Mouse (Mus musculus) MEL (cell line): Measurements from ENCODE around the gene Ift88. TPM values are rescaled to one million over a fixed set of nuclear protein-coding genes. Genes with fewer than 3 reads are reported as not detected.

Experiments
- DNase-seq: peaks from one replicate; pipeline ENCODE4 v3.0.0; 2011; ENCODE audit warnings: low read depth, low spot score
- H3K27ac ChIP-seq: 2 replicates; pipeline ENCODE4 v1.5.1; 2012; ENCODE audit warnings: low read depth, mild to moderate bottlenecking, control low read depth, low read length, moderate library complexity; ENCODE audit not compliant: control insufficient read depth
- H3K27me3 ChIP-seq, 2 experiments: fragments of 150-350 bp in 1 of 2; sonication (generic) in 1 of 2; 2 replicates each; pipeline ENCODE4 v1.6.1; 2012; ENCODE audit warnings: low read length in 2 of 2, mild to moderate bottlenecking in 2 of 2, improper control_type of control experiment in 1 of 2, moderate library complexity in 1 of 2; ENCODE audit not compliant: insufficient read depth in 2 of 2, control insufficient read depth in 1 of 2
- H3K36me3 ChIP-seq, 2 experiments: 2 replicates each; pipeline ENCODE4 v1.6.1; 2012 to 2014; ENCODE audit warnings: low read length in 2 of 2, improper control_type of control experiment in 1 of 2, inconsistent platforms in 1 of 2, mild to moderate bottlenecking in 1 of 2; ENCODE audit not compliant: insufficient read depth in 2 of 2, control insufficient read depth in 1 of 2
- H3K4me1 ChIP-seq, 2 experiments: fragments of 150-350 bp in 1 of 2; sonication (generic) in 1 of 2; 2 replicates each; pipeline ENCODE4 v1.6.1; 2012; ENCODE audit warnings: low read length in 2 of 2, improper control_type of control experiment in 1 of 2, mild to moderate bottlenecking in 1 of 2; ENCODE audit not compliant: insufficient read depth in 2 of 2, control insufficient read depth in 1 of 2
- H3K4me3 ChIP-seq, 2 experiments: fragments of 150-350 bp in 1 of 2; sonication (generic) in 1 of 2; 2 replicates each; pipeline ENCODE4 v1.5.1; 2012; ENCODE audit warnings: low read depth in 2 of 2, low read length in 2 of 2, mild to moderate bottlenecking in 2 of 2, moderate library complexity in 2 of 2, control low read depth in 1 of 2, improper control_type of control experiment in 1 of 2; ENCODE audit not compliant: control insufficient read depth in 1 of 2, insufficient read depth in 1 of 2
- H3K79me2 ChIP-seq: 2 replicates; pipeline ENCODE4 v1.6.1; 2012; ENCODE audit warnings: mild to moderate bottlenecking, low read length, moderate library complexity; ENCODE audit not compliant: control insufficient read depth, poor library complexity, insufficient read depth
- H3K9ac ChIP-seq: 2 replicates; pipeline ENCODE4 v1.6.1; 2012; ENCODE audit warnings: low read depth, mild to moderate bottlenecking, control low read depth, low read length, moderate library complexity; ENCODE audit not compliant: control insufficient read depth, poor library complexity, severe bottlenecking
- H3K9me3 ChIP-seq: fragments of 150-350 bp; sonication (generic); replicated peaks from 2 replicates; pipeline ENCODE4 v1.6.1; 2012; ENCODE audit warnings: mild to moderate bottlenecking, low read length, improper control_type of control experiment, moderate library complexity; ENCODE audit not compliant: insufficient read depth
- BHLHE40 ChIP-seq: IDR thresholded peaks from 2 replicates; pipeline ENCODE4 v1.6.1; 2012; ENCODE audit warnings: low read depth, mild to moderate bottlenecking, inconsistent platforms, low read length, improper control_type of control experiment, borderline replicate concordance
- CHD1 ChIP-seq: IDR thresholded peaks from 2 replicates; pipeline ENCODE4 v1.6.1; 2012; ENCODE audit warnings: low read depth, mild to moderate bottlenecking, inconsistent platforms, low read length, improper control_type of control experiment
- CTCF ChIP-seq, 3 experiments: IDR thresholded peaks in 2 of 3; conservative IDR thresholded peaks in 1 of 3; 2 replicates each; pipeline ENCODE4 v1.5.1; 2011 to 2012; ENCODE audit warnings: low read length in 3 of 3, low read depth in 2 of 3, mild to moderate bottlenecking in 2 of 3, improper control_type of control experiment in 1 of 3, inconsistent platforms in 1 of 3, mixed read lengths in 1 of 3, moderate library complexity in 1 of 3; ENCODE audit not compliant: control insufficient read depth in 1 of 3, insufficient read depth in 1 of 3, poor library complexity in 1 of 3, severe bottlenecking in 1 of 3
- E2F4 ChIP-seq: IDR thresholded peaks from 2 replicates; pipeline ENCODE4 v1.6.1; 2011; ENCODE audit warnings: low read depth, low read length, improper control_type of control experiment, borderline replicate concordance
- JUND ChIP-seq: IDR thresholded peaks from 2 replicates; pipeline ENCODE4 v1.6.1; 2011; ENCODE audit warnings: low read depth, mild to moderate bottlenecking, improper control_type of control experiment, low read length
- MXI1 ChIP-seq: IDR thresholded peaks from 2 replicates; pipeline ENCODE4 v1.6.1; 2011; ENCODE audit warnings: mild to moderate bottlenecking, low read depth, low read length, improper control_type of control experiment
- MYC ChIP-seq: IDR thresholded peaks from 2 replicates; pipeline ENCODE4 v1.6.1; 2011; ENCODE audit warnings: low read depth, mild to moderate bottlenecking, low read length, improper control_type of control experiment, moderate library complexity
- POLR2A ChIP-seq, 2 experiments: IDR thresholded peaks; 2 replicates each; pipeline ENCODE4 v1.6.1; 2011 to 2012; ENCODE audit warnings: low read length in 2 of 2, mild to moderate bottlenecking in 2 of 2, control low read depth in 1 of 2, improper control_type of control experiment in 1 of 2, low read depth in 1 of 2, moderate library complexity in 1 of 2; ENCODE audit not compliant: control insufficient read depth in 1 of 2, insufficient read depth in 1 of 2, poor library complexity in 1 of 2
- POLR2AphosphoS5 ChIP-seq: IDR thresholded peaks from 2 replicates; pipeline ENCODE4 v1.6.1; 2012; ENCODE audit warnings: low read depth, borderline replicate concordance, mild to moderate bottlenecking, inconsistent platforms, low read length, moderate library complexity, mixed read lengths
- RAD21 ChIP-seq: IDR thresholded peaks from 2 replicates; pipeline ENCODE4 v1.6.1; 2011; ENCODE audit warnings: mild to moderate bottlenecking, low read depth, low read length, improper control_type of control experiment
- RCOR1 ChIP-seq: IDR thresholded peaks from 2 replicates; pipeline ENCODE4 v1.6.1; 2012; ENCODE audit warnings: low read depth, mild to moderate bottlenecking, inconsistent platforms, low read length, improper control_type of control experiment
- SIN3A ChIP-seq: IDR thresholded peaks from 2 replicates; pipeline ENCODE4 v1.6.1; 2012; ENCODE audit warnings: low read length, improper control_type of control experiment, inconsistent platforms
- TAL1 ChIP-seq: IDR thresholded peaks from 2 replicates; pipeline ENCODE4 v1.6.1; 2012; ENCODE audit warnings: mild to moderate bottlenecking, inconsistent platforms, low read length, moderate library complexity, mixed read lengths
- TCF12 ChIP-seq: IDR thresholded peaks from 2 replicates; pipeline ENCODE4 v1.6.1; 2014; ENCODE audit warnings: low read depth, mild to moderate bottlenecking, inconsistent platforms, low read length, improper control_type of control experiment, moderate library complexity
- USF2 ChIP-seq, 2 experiments: IDR thresholded peaks; 2 replicates each; pipeline ENCODE4 v1.6.1; 2011 to 2012; ENCODE audit warnings: improper control_type of control experiment in 2 of 2, low read length in 2 of 2, borderline replicate concordance in 1 of 2, inconsistent platforms in 1 of 2, low read depth in 1 of 2, mild to moderate bottlenecking in 1 of 2; ENCODE audit not compliant: insufficient read depth in 1 of 2
- ZKSCAN1 ChIP-seq: IDR thresholded peaks from 2 replicates; pipeline ENCODE4 v1.6.1; 2012; ENCODE audit warnings: low read depth, mild to moderate bottlenecking, inconsistent platforms, low read length, improper control_type of control experiment, moderate library complexity
- ZNF384 ChIP-seq: IDR thresholded peaks from 2 replicates; pipeline ENCODE4 v1.6.1; 2012; ENCODE audit warnings: low read depth, mild to moderate bottlenecking, inconsistent platforms, low read length, improper control_type of control experiment
- polyA plus RNA-seq, 2 experiments: library from polyadenylated mRNA; stranded (reverse) in 1 of 2; unstranded in 1 of 2; fragments of >175 nt in 1 of 2; fragments of >200 nt in 1 of 2; gene quantifications; 2 replicates each; pipeline versions ENCODE4 v1.2.1 to v1.2.4; 2012; ENCODE audit warnings: low replicate concordance in 2 of 2, low read depth in 1 of 2; ENCODE audit not compliant: insufficient read length in 2 of 2, insufficient read depth in 1 of 2, missing spikeins in 1 of 2
- total RNA-seq: library from RNA; depleted of rRNA; stranded (reverse); fragments of 300-350 nt; gene quantifications from 2 replicates; pipeline ENCODE4 v1.2.3, GENCODE M21; 2012

Ift88 gene
- total and polyA plus RNA-seq, 3 experiments: 2.4 to 5.1 TPM; not detected in 1

DNA sequence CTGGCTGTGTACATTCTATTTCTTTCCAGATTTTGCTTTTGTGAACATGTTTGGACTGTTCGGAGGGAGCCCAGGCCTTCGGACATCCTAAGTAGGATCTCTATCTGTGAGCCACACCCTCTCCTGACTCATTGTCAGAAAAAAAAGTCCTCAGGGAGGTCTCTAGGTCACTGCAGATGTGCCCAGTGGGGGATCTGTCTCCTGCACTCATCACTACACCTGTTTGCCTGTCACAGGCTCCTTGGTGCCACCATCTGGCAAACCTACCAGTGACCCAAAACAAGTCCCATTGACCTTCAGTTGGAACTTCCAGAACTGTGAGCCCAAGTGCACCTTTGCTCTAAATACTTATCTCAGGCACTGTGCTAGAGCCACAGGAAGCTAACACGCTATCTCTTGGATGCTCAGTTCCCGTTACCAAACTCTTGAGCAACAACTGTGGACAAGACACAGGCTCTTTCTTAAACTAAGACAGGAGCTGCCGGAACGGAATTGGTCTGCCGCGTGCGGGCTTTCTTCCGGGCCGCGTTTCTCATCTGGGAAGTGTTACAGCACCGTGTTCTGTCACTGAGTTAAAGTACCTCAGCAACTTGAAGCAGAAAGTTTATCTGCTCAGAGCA lies 119.7 kb downstream of the Ift88 start (continued):
- TF ChIP-seq USF2 (IDR thresholded peaks at IDR 0.05; ENCODE audit: borderline replicate concordance in 1 of 2, insufficient read depth in 1 of 2, low read depth in 1 of 2, low read length in 2 of 2) (no peak), CHD1 (no peak), BHLHE40 (peak; percentile 22; the same call in 1 of the 2 replicates), ZNF384 (peak; percentile 46), SIN3A (no peak), E2F4 (no peak), RAD21 (peak; percentile 5; the same call in 1 of the 2 replicates), POLR2AphosphoS5 (no peak), POLR2A (IDR thresholded peaks at IDR 0.05; ENCODE audit: control insufficient read depth in 1 of 2, insufficient read depth in 1 of 2, low read depth in 1 of 2, low read length in 2 of 2, poor library complexity in 1 of 2) (peak in 1 of 2 experiments; percentile 44; a peak in 1 of 4 replicates), TCF12 (0 out of 2 replicates have a peak, but pooled peaks have one; percentile 44), JUND (no peak), CTCF (IDR thresholded peaks at IDR 0.05 in 2 of 3, conservative IDR thresholded peaks at IDR 0.05 in 1 of 3; ENCODE audit: control insufficient read depth in 1 of 3, insufficient read depth in 1 of 3, low read depth in 2 of 3, low read length in 3 of 3, poor library complexity in 1 of 3, severe bottlenecking in 1 of 3) (peak in 2 of 3 experiments; percentile 4 to 7; a peak in 1 of 6 replicates), ZKSCAN1 (no peak), MYC (peak; percentile 69; the same call in 1 of the 2 replicates)

- no peak for DNase-seq
- no peaks in the 10 kb centered on the region for H3K79me2 ChIP-seq
- H3K27me3 ChIP-seq: no peaks in the 10 kb centered on the region
- no peak overlapping the region for H3K27ac ChIP-seq
- no peak overlapping the region for H3K4me3 ChIP-seq
- TF ChIP-seq TCF12: no peak
- 0 out of 2 replicates have a peak, but pooled peaks have one; percentile 8 for TF ChIP-seq MXI1
- peaks cover 0 to 24% of the 10 kb centered on the region in 2 experiments; a peak in 2 of 4 replicates for H3K4me1 ChIP-seq
- H3K9me3 ChIP-seq: no peaks in the 10 kb centered on the region
- H3K36me3 ChIP-seq: peaks cover 0 to 13% of the 10 kb centered on the region in 2 experiments; a peak in 2 of 4 replicates
- no peak overlapping the region for H3K9ac ChIP-seq
These were observed 121.7 kb downstream of the Ift88 start for GRCm38 (mm10) chr14:57545526-57545925.

DNA sequence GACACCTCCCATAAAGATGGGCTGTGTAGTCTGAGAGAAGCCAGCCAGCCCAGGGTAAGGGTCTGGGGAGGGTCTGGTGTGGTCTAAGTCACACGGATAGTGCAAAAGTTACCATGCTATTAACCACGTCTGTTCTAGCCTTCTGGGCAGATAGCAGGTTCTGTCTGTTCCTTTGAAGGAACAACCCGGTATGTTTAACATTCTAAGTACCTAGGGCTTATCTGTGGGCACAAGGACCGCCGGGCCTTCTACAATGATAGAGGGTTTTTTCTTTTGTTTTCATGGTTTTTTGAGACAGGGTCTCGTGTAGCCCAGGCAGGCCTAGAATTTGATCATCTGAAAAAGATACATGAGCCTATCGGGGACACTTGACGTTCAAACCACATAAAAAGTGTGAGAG lies 122.3 kb downstream of the Ift88 start:
- H3K36me3 ChIP-seq: peaks cover 0 to 13% of the 10 kb centered on the region in 2 experiments; a peak in 2 of 4 replicates
- peak overlapping the region; percentile 40 for H3K9ac ChIP-seq
- no peaks in the 10 kb centered on the region for H3K79me2 ChIP-seq
- H3K4me1 ChIP-seq: peaks cover 0 to 24% of the 10 kb centered on the region in 2 experiments; a peak in 2 of 4 replicates
- TF ChIP-seq RCOR1 (no peak), TAL1 (peak; percentile 39)
- DNase-seq: peak; percentile 53
- peak overlapping the region; percentile 21 for H3K27ac ChIP-seq
- no peaks in the 10 kb centered on the region for H3K9me3 ChIP-seq
- no peaks in the 10 kb centered on the region for H3K27me3 ChIP-seq
- H3K4me3 ChIP-seq: peak overlapping the region; percentile 24 to 63
